Comparison of ENCODE assay signal across 8 mouse cellular contexts in genomic region chr17:33941381-33941780, GRCm38 (mm10). TPM values are rescaled to one million over a fixed set of nuclear protein-coding genes. Genes with fewer than 3 reads are reported as not detected.
A peak's percentile ranks its signal among the peaks of the same experiment; 100 is the strongest.
DNase-seq lines count a peak whose midpoint lies in the region; ATAC-seq and TF ChIP-seq lines count a peak whose summit lies in the region.

No protein-coding gene starts in this region.

- no peak for DNase-seq in heart, postnatal 36 days
- no peak for DNase-seq in forebrain, postnatal 0 days
- DNase-seq in right cerebral cortex, adult 18-20 months, result no peak
- DNase-seq in retina, postnatal 1 day, result no peak
- DNase-seq in layer of hippocampus, adult 8-10 months (ENCODE audit: low spot score in 2 of 2), result no peak

- H3K9me3 ChIP-seq in heart, embryonic 12.5 days (replicated peaks), result no peaks in the 10 kb centered on the region
- H3K9me3 ChIP-seq in ES-Bruce4 (replicated peaks; ENCODE audit: control insufficient read depth, insufficient read depth, low read length, poor library complexity, severe bottlenecking), result no peaks in the 10 kb centered on the region
- no peaks in the 10 kb centered on the region for H3K9me3 ChIP-seq in forebrain, postnatal 0 days (ENCODE audit: low read length)
- H3K9me3 ChIP-seq in liver, embryonic 15.5 days (replicated peaks), result no peaks in the 10 kb centered on the region

- H3K9ac ChIP-seq in heart, embryonic 12.5 days, result peak overlapping the region; percentile 93
- H3K9ac ChIP-seq in ES-Bruce4 (ENCODE audit: low read depth, poor library complexity, severe bottlenecking), result peak overlapping the region; percentile 77
- H3K9ac ChIP-seq in forebrain, postnatal 0 days, result peak overlapping the region; percentile 71
- peak overlapping the region; percentile 81 for H3K9ac ChIP-seq in liver, embryonic 15.5 days

- no peak for TF ChIP-seq CTCF in ES-Bruce4 (IDR thresholded peaks at IDR 0.05; ENCODE audit: low read depth, low read length)
- TF ChIP-seq CTCF in forebrain, postnatal 0 days (IDR thresholded peaks at IDR 0.05; ENCODE audit: low read depth), result no peak

- TF ChIP-seq POLR2A in ES-Bruce4 (IDR thresholded peaks at IDR 0.05; ENCODE audit: insufficient read depth, low read length), result no peak

- no peak overlapping the region for H3K27ac ChIP-seq in heart, embryonic 12.5 days (ENCODE audit: poor library complexity, severe bottlenecking)
- no peak overlapping the region for H3K27ac ChIP-seq in ES-Bruce4 (ENCODE audit: insufficient read depth, low read length)
- no peak overlapping the region for H3K27ac ChIP-seq in forebrain, postnatal 0 days (ENCODE audit: low read depth, low read length)
- H3K27ac ChIP-seq in liver, embryonic 15.5 days (replicated peaks), result no peak overlapping the region

- peak overlapping the region; percentile 92 for H3K4me2 ChIP-seq in heart, embryonic 12.5 days
- peak overlapping the region; percentile 93 for H3K4me2 ChIP-seq in forebrain, postnatal 0 days (ENCODE audit: low read depth)
- H3K4me2 ChIP-seq in liver, embryonic 15.5 days, result peak overlapping the region; percentile 98

- peaks cover 61% of the 10 kb centered on the region for H3K36me3 ChIP-seq in heart, embryonic 12.5 days
- H3K36me3 ChIP-seq in ES-Bruce4 (ENCODE audit: control insufficient read depth, insufficient read depth, low read length, poor library complexity, severe bottlenecking), result peaks cover 13% of the 10 kb centered on the region
- H3K36me3 ChIP-seq in forebrain, postnatal 0 days (ENCODE audit: insufficient read depth), result peaks cover 41% of the 10 kb centered on the region
- H3K36me3 ChIP-seq in liver, embryonic 15.5 days (replicated peaks), result peaks cover 53% of the 10 kb centered on the region

- H3K27me3 ChIP-seq in heart, embryonic 12.5 days (replicated peaks), result no peaks in the 10 kb centered on the region
- H3K27me3 ChIP-seq in ES-Bruce4 (ENCODE audit: control insufficient read depth, insufficient read depth, low read length, poor library complexity, severe bottlenecking), result no peaks in the 10 kb centered on the region
- no peaks in the 10 kb centered on the region for H3K27me3 ChIP-seq in forebrain, postnatal 0 days (ENCODE audit: insufficient read depth, low read length)
- no peaks in the 10 kb centered on the region for H3K27me3 ChIP-seq in liver, embryonic 15.5 days

- intact Hi-C loops in heart, postnatal 36 days (cut with DNase I), result no loop called here

- WGBS in heart, embryonic 12.5 days, result 47% methylated on average over 19 of the region's 19 CpGs
- WGBS in forebrain, postnatal 0 days, result 66% methylated on average over 19 of the region's 19 CpGs
- 37% methylated on average over 19 of the region's 19 CpGs for WGBS in liver, embryonic 15.5 days (ENCODE audit: insufficient replicate concordance)

- no peak for TF ChIP-seq EP300 in ES-Bruce4 (IDR thresholded peaks at IDR 0.05; ENCODE audit: insufficient read depth, low read depth, low read length)

- no peak for ATAC-seq in heart, embryonic 12.5 days (ENCODE audit: insufficient number of reproducible peaks, low FRiP score)
- ATAC-seq in forebrain, postnatal 0 days, result no peak
- ATAC-seq in liver, embryonic 15.5 days (ENCODE audit: insufficient read depth), result no peak

- H3K4me3 ChIP-seq in heart, embryonic 12.5 days, result peak overlapping the region; percentile 82
- peak overlapping the region; percentile 91 for H3K4me3 ChIP-seq in ES-Bruce4 (ENCODE audit: low read depth, low read length)
- peak overlapping the region; percentile 68 for H3K4me3 ChIP-seq in forebrain, postnatal 0 days (ENCODE audit: low read depth, low read length)
- H3K4me3 ChIP-seq in liver, embryonic 15.5 days (replicated peaks), result peak overlapping the region; percentile 89

- H3K4me1 ChIP-seq in heart, embryonic 12.5 days (replicated peaks), result peaks cover 19% of the 10 kb centered on the region
- H3K4me1 ChIP-seq in ES-Bruce4 (ENCODE audit: control insufficient read depth, insufficient read depth, low read length), result no peaks in the 10 kb centered on the region
- peaks cover 12% of the 10 kb centered on the region for H3K4me1 ChIP-seq in forebrain, postnatal 0 days (ENCODE audit: insufficient read depth)
- H3K4me1 ChIP-seq in liver, embryonic 15.5 days (replicated peaks), result peaks cover 31% of the 10 kb centered on the region

RNA-seq across cellular contexts. Expression of gene Wdr46, which starts 0.9 kb away (rescaled TPM):
- polyA plus RNA-seq in heart, embryonic 12.5 days (2016; fragmentation: Nextera tagmentation; extraction: Ambion mirVana), result 25.3 and 26.5 TPM in 2 replicates
- 10 to 100 TPM; 10.1 to 11.5 TPM for total RNA-seq in heart, postnatal 36 days (2021)
- polyA plus RNA-seq in ES-Bruce4 (2011; ENCODE audit: insufficient read depth, insufficient read length, low read depth, missing spikeins), result 25.3 and 30.2 TPM in 2 replicates
- 18.9 and 21.9 TPM in 2 replicates for total RNA-seq in forebrain, postnatal 0 days (2014; rRNA removed)
- polyA plus RNA-seq in forebrain, postnatal 0 days (2015; fragmentation: Nextera tagmentation; extraction: Ambion mirVana), result 15.9 and 23.2 TPM in 2 replicates
- polyA plus RNA-seq in liver, embryonic 15.5 days (2015; fragmentation: Nextera tagmentation; extraction: Ambion mirVana), result 18.4 and 19.3 TPM in 2 replicates
- 10 to 100 TPM; 13.2 to 17.4 (median 14.9) TPM for total RNA-seq in layer of hippocampus, adult 8-10 months (2022)

RNA-seq across cellular contexts. Expression of gene Pfdn6, which starts 1.2 kb away (rescaled TPM):
- 127 and 129 TPM in 2 replicates for polyA plus RNA-seq in heart, embryonic 12.5 days (2016; fragmentation: Nextera tagmentation; extraction: Ambion mirVana)
- 10 to 100 TPM; 77.0 to 84.7 TPM for total RNA-seq in heart, postnatal 36 days (2021)
- 146 and 152 TPM in 2 replicates for polyA plus RNA-seq in ES-Bruce4 (2011; ENCODE audit: insufficient read depth, insufficient read length, low read depth, missing spikeins)
- total RNA-seq in forebrain, postnatal 0 days (2014; rRNA removed), result 57.0 and 78.4 TPM in 2 replicates
- 173 and 185 TPM in 2 replicates for polyA plus RNA-seq in forebrain, postnatal 0 days (2015; fragmentation: Nextera tagmentation; extraction: Ambion mirVana)
- polyA plus RNA-seq in liver, embryonic 15.5 days (2015; fragmentation: Nextera tagmentation; extraction: Ambion mirVana), result 89.6 and 96.8 TPM in 2 replicates
- 10 to 100 TPM; 68.7 to 93.1 (median 76.1) TPM for total RNA-seq in layer of hippocampus, adult 8-10 months (2022)

RNA-seq across cellular contexts. Expression of gene B3galt4, which starts 9.9 kb away (rescaled TPM):
- polyA plus RNA-seq in heart, embryonic 12.5 days (2016; fragmentation: Nextera tagmentation; extraction: Ambion mirVana), result 7.2 and 7.4 TPM in 2 replicates
- 1 to 10 TPM; 2.7 to 2.9 TPM for total RNA-seq in heart, postnatal 36 days (2021)
- 3.6 and 4.2 TPM in 2 replicates for polyA plus RNA-seq in ES-Bruce4 (2011; ENCODE audit: insufficient read depth, insufficient read length, low read depth, missing spikeins)
- total RNA-seq in forebrain, postnatal 0 days (2014; rRNA removed), result 11.5 and 11.7 TPM in 2 replicates
- 8.3 and 9.8 TPM in 2 replicates for polyA plus RNA-seq in forebrain, postnatal 0 days (2015; fragmentation: Nextera tagmentation; extraction: Ambion mirVana)
- polyA plus RNA-seq in liver, embryonic 15.5 days (2015; fragmentation: Nextera tagmentation; extraction: Ambion mirVana), result 2.4 and 2.5 TPM in 2 replicates
- total RNA-seq in layer of hippocampus, adult 8-10 months (2022), result 1 to 10 TPM; 4.7 to 7.4 (median 6.9) TPM

RNA-seq across cellular contexts. Expression of gene Rgl2, which starts 12.0 kb away (rescaled TPM):
- polyA plus RNA-seq in heart, embryonic 12.5 days (2016; fragmentation: Nextera tagmentation; extraction: Ambion mirVana), result 46.3 and 48.4 TPM in 2 replicates
- total RNA-seq in heart, postnatal 36 days (2021), result 10 to 100 TPM; 38.7 TPM
- 34.7 and 37.5 TPM in 2 replicates for polyA plus RNA-seq in ES-Bruce4 (2011; ENCODE audit: insufficient read depth, insufficient read length, low read depth, missing spikeins)
- total RNA-seq in forebrain, postnatal 0 days (2014; rRNA removed), result 75.7 and 76.3 TPM in 2 replicates
- 24.1 and 27.1 TPM in 2 replicates for polyA plus RNA-seq in forebrain, postnatal 0 days (2015; fragmentation: Nextera tagmentation; extraction: Ambion mirVana)
- polyA plus RNA-seq in liver, embryonic 15.5 days (2015; fragmentation: Nextera tagmentation; extraction: Ambion mirVana), result 8.2 and 10.2 TPM in 2 replicates
- total RNA-seq in layer of hippocampus, adult 8-10 months (2022), result 10 to 100 TPM; 64.3 to 90.9 (median 81.8) TPM

RNA-seq across cellular contexts. Expression of gene Vps52, which starts 14.2 kb away (rescaled TPM):
- 43.0 and 43.9 TPM in 2 replicates for polyA plus RNA-seq in heart, embryonic 12.5 days (2016; fragmentation: Nextera tagmentation; extraction: Ambion mirVana)
- 10 to 100 TPM; 38.8 to 41.4 TPM for total RNA-seq in heart, postnatal 36 days (2021)
- 18.3 and 19.0 TPM in 2 replicates for polyA plus RNA-seq in ES-Bruce4 (2011; ENCODE audit: insufficient read depth, insufficient read length, low read depth, missing spikeins)
- total RNA-seq in forebrain, postnatal 0 days (2014; rRNA removed), result 46.2 and 46.8 TPM in 2 replicates
- 59.6 and 66.1 TPM in 2 replicates for polyA plus RNA-seq in forebrain, postnatal 0 days (2015; fragmentation: Nextera tagmentation; extraction: Ambion mirVana)
- 23.3 and 24.6 TPM in 2 replicates for polyA plus RNA-seq in liver, embryonic 15.5 days (2015; fragmentation: Nextera tagmentation; extraction: Ambion mirVana)
- 10 to 100 TPM; 81.4 to 91.3 (median 81.9) TPM for total RNA-seq in layer of hippocampus, adult 8-10 months (2022)
